Mouse (Mus musculus): ENCODE results near the gene 5730480H06Rik.

The 5730480H06Rik gene

GRCm38 (mm10) chr5:48327652-48328051 lies at the start of gene 5730480H06Rik:
Gene 5730480H06Rik (plus strand): TSS chr5:48327952.
- DNase-seq (ENCODE audit: low spot score), result no peak

GRCm38 (mm10) chr5:48301186-48301585 lies 26.6 kb upstream of the 5730480H06Rik start:
- no peak for DNase-seq (ENCODE audit: low spot score)

- DNase-seq (ENCODE audit: low spot score), result no peak
Measured at GRCm38 (mm10) chr5:48315057-48315602, 12.6 kb upstream of the 5730480H06Rik start.

DNA sequence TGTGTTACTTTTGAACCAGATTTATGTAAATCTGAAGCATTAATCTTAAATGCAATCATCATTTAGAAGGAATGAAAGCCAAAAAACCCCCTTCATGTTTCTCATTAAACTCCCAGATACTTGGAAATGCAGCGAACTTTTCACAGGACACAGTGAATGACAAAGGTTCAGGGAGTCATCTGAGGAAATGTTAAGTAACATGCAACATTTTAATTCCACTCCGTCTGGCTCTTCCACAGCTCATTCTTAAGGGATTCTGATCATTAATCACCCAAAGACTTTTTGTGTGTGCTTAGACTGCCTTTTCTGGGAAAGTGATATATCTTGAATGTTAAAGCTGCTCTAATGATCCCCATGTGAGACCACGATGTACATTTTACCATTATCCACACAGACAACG lies 7.2 kb upstream of the 5730480H06Rik start:
- no peak for DNase-seq (ENCODE audit: low spot score)

GRCm38 (mm10) chr5:48326221-48326620 lies 1.5 kb upstream of the 5730480H06Rik start:
- no peak for DNase-seq (ENCODE audit: low spot score)

DNA sequence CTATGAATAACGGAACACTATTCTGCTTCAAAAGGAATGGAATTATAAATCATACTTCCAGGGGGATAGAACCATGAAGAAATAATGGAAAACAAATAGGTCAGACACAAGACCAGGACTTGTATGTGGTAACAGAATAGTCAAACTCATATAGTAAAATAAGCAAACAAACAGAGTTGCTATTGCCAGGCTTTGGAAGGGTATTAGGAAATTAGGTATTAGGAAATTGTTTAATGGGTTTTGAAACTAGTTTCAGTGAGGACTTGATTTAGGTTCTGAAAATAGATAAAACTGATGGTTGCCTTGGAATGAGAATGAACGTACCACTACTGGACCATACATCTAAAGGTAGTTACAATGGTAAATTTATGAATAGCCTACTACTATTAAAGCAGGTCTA lies 2.0 kb downstream of the 5730480H06Rik start:
- no peak for DNase-seq (ENCODE audit: low spot score)

- no peak for DNase-seq (ENCODE audit: low spot score)
Measured at GRCm38 (mm10) chr5:48330817-48331216, 3.1 kb downstream of the 5730480H06Rik start.

DNA sequence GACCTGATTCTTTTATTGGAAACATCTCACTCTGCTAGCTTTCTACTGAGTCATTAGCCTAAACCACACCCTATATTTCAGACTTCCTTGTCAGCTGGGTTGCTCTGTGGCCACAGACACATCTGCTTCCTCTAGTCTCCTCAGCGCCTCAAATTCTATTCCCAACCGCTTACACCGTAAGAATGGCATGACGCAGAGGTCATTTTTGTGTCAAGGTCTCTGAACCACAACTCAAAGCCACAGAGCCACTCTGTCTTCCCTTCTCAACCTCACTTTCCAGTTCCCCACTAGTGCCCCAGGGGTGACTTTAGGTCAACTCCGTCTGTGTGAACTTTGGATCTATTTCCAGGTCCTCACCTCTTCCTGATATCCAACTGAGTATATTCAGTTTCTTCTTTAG lies 3.7 kb downstream of the 5730480H06Rik start:
- DNase-seq (ENCODE audit: low spot score), result no peak

DNA sequence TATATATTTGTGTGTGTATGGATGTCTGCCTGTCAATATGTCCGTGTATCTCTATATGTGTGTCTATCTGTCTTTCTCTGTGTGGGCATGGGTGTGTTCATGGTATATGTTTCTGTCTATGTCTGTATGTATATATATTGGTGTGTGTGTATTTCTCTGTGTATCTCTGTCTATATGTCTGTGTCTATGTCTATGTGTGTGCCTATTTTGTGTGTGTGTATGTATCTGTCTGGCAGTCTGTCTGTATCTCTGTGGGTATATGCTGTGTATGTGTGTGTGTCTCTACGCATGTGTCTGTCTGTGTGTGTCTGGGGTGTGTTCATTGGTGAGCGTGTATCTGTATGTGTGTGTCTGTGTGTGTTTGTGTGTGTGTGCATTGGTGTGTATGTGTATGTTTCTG lies 5.7 kb downstream of the 5730480H06Rik start:
- DNase-seq (ENCODE audit: low spot score), result no peak

DNA sequence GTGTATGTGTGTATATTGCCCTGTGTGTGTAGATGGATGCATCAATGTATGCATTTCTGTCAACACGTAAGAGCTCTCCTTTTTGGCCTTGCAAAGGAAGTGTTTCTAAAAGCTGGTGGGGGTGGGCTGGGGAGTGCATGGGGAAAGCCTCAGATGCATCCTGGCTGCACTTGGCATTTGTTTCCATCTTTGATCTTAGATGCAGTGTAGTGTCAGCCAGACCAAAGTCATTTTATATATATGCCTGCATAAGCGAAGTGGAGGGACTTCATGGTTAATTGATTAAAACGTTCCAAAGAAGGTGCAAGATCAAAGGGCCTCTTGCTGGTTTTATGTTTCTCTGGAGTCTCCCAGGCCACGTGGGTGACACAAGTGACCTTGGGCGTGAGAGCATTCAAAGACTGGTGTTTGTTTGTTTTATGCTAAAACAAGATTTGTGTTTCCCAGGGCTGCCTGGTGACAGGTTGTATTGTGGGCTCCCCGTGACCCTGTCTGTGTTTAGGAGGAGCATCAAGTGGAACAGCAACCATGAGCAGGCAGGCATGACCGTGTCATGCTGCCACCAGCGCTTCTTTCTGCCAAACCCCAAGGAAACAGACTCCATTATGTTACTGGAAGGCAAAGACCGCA lies 6.2 kb downstream of the 5730480H06Rik start:
- no peak for DNase-seq (ENCODE audit: low spot score)

DNA sequence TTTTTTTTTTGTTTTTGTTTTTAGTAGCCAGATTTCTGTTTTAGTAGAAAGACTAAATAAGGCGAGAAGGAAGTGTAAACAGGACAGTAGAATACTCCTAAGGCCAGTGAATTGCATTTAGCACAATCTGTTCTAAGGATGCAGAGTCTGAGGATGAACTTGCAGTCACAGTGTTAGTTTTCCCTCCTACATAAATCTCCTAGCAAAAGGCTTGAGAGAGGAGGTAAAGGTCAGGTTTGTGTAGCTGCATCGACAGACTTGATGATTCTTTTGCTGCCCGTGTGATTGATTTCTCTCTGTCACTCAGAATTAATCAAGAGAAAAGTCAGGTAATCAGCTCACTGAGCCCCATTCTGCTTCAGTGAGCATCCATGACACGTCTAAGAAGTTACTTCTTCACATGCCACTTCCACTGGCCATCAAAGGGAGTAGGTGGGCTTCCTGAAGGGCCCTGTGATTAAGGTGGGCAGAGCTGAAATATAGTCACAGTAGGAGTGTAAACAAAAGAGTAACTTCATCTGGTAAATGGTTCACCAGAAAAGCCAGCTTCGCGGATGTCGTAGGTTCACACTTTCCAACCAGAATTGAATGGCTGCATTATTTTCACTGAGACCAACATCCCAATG lies 13.2 kb downstream of the 5730480H06Rik start:
- no peak for DNase-seq (ENCODE audit: low spot score)

- DNase-seq (ENCODE audit: low spot score), result no peak
Measured at GRCm38 (mm10) chr5:48345095-48345982, 17.6 kb downstream of the 5730480H06Rik start.

DNA sequence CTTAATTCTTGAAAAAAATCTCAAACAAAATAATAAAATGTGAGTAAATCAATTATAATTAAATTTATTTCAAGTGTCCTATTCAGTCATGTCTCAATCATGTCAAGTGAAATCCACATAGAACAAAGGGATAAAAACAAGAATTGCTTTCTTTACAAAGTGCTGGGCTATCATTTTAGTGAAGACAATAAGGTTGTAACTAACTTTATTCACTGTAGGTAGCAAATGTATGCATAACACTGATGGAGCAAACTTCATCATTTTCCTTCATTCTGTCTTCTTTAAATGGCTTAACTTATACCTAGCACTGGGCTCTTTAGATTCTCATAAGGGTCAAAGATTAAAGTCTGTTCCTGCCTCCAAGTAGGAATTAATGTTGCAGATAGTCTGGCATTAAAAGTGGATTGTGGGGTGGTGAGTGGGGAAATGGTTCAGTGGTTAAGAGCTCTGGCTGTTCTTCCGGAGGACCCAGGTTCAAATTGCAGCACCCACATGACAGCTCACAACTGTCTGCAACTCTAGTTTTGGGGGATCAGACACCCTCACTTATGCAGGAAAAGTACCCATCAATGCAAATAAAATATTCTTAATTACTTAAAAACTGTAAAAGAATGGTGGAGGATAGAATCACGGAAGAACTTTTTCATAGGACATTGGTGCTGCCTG lies 18.4 kb downstream of the 5730480H06Rik start:
- no peak for DNase-seq (ENCODE audit: low spot score)

DNA sequence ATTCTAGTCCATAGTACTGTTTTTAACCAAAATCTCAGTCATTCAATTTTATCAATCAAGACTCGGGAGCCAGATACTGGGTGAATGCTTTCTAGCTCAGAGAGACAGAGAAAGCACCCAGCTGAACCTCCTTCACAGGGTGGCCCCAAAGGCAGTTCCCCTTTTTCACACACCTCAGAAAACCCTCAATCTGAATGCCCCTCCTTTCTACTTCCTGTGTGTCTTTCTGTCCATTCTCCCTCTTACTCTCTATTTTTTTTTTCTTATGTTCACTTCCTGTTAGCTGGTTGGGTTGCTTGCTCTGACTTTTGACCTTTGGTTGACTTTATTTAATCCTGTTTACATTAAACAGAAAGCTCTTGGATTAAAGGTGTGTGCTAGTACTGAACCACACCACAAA lies 21.6 kb downstream of the 5730480H06Rik start:
- DNase-seq (ENCODE audit: low spot score), result no peak

- DNase-seq (ENCODE audit: low spot score), result peak; percentile 90
Measured at GRCm38 (mm10) chr5:48371890-48372766, 44.4 kb downstream of the 5730480H06Rik start.

- no peak for DNase-seq (ENCODE audit: low spot score)
Measured at GRCm38 (mm10) chr5:48402497-48402896, 74.7 kb downstream of the 5730480H06Rik start.

DNA sequence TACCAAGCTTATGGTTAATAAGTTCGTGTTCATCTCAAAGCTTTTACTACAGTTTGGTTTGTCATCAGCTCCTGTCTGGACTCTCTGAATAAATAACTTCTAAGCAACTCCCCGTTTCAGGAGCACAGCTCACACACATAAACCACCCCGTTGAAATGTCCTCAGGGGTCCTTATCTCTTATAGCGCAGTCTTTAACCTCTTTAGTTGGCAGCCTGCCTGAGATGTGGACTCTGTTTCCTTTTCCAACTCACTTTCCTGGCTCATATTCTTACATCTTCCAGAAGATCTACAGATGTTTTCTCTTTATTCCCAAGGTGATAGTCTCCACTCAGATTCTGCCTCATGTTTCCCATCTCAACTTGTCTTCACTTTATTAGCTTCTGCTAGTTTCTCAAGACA lies 80.5 kb downstream of the 5730480H06Rik start:
- DNase-seq (ENCODE audit: low spot score), result no peak

DNA sequence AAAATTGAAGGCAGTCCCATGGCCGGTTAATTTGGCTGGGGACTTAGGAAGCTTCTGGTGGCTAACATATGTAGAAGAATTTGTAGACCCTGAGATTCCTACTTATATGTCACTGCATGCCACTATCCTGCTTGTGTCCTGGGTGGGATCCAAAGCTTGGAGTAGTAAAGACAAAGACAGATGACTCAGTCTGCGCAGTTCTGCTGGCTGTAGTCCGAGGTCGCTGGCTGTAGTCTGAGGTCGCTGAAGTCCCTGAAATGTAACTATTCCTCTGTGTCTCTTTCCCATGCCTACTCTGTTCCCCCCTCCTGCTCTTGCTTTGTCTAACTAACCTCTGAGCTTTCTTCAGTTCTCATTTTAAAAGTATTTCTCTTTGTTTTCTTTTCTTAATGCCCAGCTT lies 82.6 kb downstream of the 5730480H06Rik start:
- DNase-seq (ENCODE audit: low spot score), result no peak

GRCm38 (mm10) chr5:48411462-48411861 lies 83.7 kb downstream of the 5730480H06Rik start:
- DNase-seq (ENCODE audit: low spot score), result no peak

DNA sequence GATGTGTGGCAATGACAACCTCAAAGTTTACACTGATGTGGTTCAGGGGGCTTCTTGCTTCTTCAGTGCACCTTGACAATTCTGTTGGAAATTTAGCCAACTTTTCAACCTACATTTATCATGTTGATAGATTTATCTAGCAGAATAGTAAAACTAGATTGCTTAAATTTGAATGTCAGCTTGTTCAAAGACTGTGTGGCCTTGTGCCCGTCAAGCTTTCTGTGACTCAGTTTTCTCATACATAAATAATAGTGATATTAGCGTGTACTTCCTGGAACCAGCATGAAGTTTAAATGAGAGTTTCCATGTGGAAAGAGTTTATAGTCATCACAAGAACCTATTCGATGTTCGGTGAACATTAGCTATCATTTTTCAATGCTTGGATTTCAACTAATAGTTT lies 84.5 kb downstream of the 5730480H06Rik start:
- no peak for DNase-seq (ENCODE audit: low spot score)

DNA sequence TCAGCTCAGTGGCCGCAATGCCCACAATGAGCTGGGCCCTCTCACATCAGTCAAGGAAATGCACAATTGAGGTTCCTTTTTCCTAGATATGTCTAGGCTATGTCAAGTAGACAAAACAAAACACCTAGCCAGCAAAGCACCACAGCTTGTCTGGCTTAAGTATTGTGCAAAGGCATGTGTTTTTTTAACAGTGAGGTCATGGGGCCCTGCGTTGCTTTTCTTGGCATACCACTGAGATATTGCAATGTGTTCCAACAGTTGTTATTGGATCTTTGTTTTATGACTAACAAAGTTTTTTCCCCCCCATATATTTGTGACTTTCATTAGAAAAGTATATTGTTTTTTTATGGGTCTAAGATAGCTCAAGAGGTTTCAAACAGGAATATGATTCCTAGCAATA lies 92.0 kb downstream of the 5730480H06Rik start:
- DNase-seq (ENCODE audit: low spot score), result no peak
